Mouse (Mus musculus): ENCODE measurements around the gene Plk2.

DNA sequence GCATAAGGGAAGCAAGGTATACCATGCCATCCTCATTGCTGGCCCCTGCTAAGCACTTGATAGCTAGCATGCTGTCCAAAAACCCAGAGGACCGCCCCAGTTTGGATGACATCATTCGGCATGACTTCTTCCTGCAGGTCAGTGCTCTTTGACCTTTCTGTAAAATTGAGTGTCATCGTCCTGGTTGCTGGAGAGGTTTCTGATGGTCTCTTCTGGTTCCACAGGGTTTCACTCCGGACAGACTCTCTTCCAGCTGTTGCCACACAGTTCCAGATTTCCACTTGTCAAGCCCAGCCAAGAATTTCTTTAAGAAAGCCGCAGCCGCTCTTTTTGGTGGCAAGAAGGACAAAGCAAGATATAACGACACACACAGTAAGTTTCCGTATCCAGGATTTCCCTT, 2.9 kb downstream of the Plk2 start:
- TF ChIP-seq CTCF (IDR thresholded peaks at IDR 0.05; ENCODE audit: borderline replicate concordance, insufficient read depth, low read length) (no peak), POLR2A (IDR thresholded peaks at IDR 0.05; ENCODE audit: low read depth, low read length) (peak; percentile 0; the same call in 1 of the 2 replicates)

Measured in embryonic fibroblast, embryonic 13.5 days (primary cell).